Mouse (Mus musculus): ENCODE data around the gene Cdon.
A peak's percentile ranks its signal among the peaks of the same experiment; 100 is the strongest.

Gene Cdon

GRCm38 (mm10) chr9:35494937-35495336 is 74.0 kb downstream of the Cdon start:
- no peak for DNase-seq

GRCm38 (mm10) chr9:35495471-35495870 is 74.5 kb downstream of the Cdon start:
- no peak for DNase-seq

GRCm38 (mm10) chr9:35499946-35500345 is 79.0 kb downstream of the Cdon start:
- DNase-seq = no peak

GRCm38 (mm10) chr9:35502361-35503000 is 81.6 kb downstream of the Cdon start:
- no peak for DNase-seq

- peak; percentile 30 for DNase-seq
Measured at GRCm38 (mm10) chr9:35508234-35508633, 87.3 kb downstream of the Cdon start.

- DNase-seq = no peak
Measured at GRCm38 (mm10) chr9:35513900-35514299, 93.0 kb downstream of the Cdon start.

- no peak for DNase-seq
Measured at GRCm38 (mm10) chr9:35516182-35516581, 95.3 kb downstream of the Cdon start.

- DNase-seq = no peak
Measured at GRCm38 (mm10) chr9:35516711-35517110, 95.8 kb downstream of the Cdon start.

- DNase-seq = no peak
Measured at GRCm38 (mm10) chr9:35518169-35518568, 97.2 kb downstream of the Cdon start, which contains the start of gene Gm1113. TSS of gene Gm1113 (minus strand) at chr9:35518269.

GRCm38 (mm10) chr9:35520631-35521348 is 99.9 kb downstream of the Cdon start:
- DNase-seq = no peak

GRCm38 (mm10) chr9:35522241-35522640 is 101.3 kb downstream of the Cdon start:
- DNase-seq = no peak

GRCm38 (mm10) chr9:35522821-35523515 is 102.0 kb downstream of the Cdon start:
- no peak for DNase-seq

- DNase-seq = peak; percentile 68
Measured at GRCm38 (mm10) chr9:35523541-35523940, 102.6 kb downstream of the Cdon start.

- DNase-seq = peak; percentile 67
Measured at GRCm38 (mm10) chr9:35523941-35524411, 103.0 kb downstream of the Cdon start.

- no peak for DNase-seq
Measured at GRCm38 (mm10) chr9:35529141-35529540, 108.2 kb downstream of the Cdon start.

- no peak for DNase-seq
Measured at GRCm38 (mm10) chr9:35529796-35530195, 108.9 kb downstream of the Cdon start.

- DNase-seq = no peak
Measured at GRCm38 (mm10) chr9:35533266-35533665, 112.3 kb downstream of the Cdon start.

GRCm38 (mm10) chr9:35535110-35535509 is 114.2 kb downstream of the Cdon start:
- no peak for DNase-seq

- DNase-seq = no peak
Measured at GRCm38 (mm10) chr9:35535876-35536275, 114.9 kb downstream of the Cdon start.

GRCm38 (mm10) chr9:35539001-35539750 is 118.2 kb downstream of the Cdon start:
- no peak for DNase-seq

GRCm38 (mm10) chr9:35541024-35541423 is 120.1 kb downstream of the Cdon start:
- no peak for DNase-seq

GRCm38 (mm10) chr9:35541488-35541887 is 120.6 kb downstream of the Cdon start:
- peak; percentile 57 for DNase-seq

- DNase-seq = no peak
Measured at GRCm38 (mm10) chr9:35541941-35542340, 121.0 kb downstream of the Cdon start.

All from right cerebral cortex, postnatal 25 days (tissue).